Mouse (Mus musculus) splenic B cell, adult 2 months (primary cell): ENCODE measurements around the gene Calml3.
A peak's percentile ranks its signal among the peaks of the same experiment; 100 is the strongest.
"Not testable (repeated sequence)": the region's sequence is repeated elsewhere in the genome, so short reads cannot be mapped to it uniquely, and the experiment has no call there.

Experiments
- DNase-seq: peaks from one replicate; pipeline ENCODE4 v3.0.0-alpha.2; 2011; ENCODE audit warnings: low read depth, low spot score
- H3K27me3 ChIP-seq: 2 replicates; pipeline ENCODE4 v1.6.1; 2012; ENCODE audit warnings: mild to moderate bottlenecking, low read length, moderate library complexity, mixed read lengths; ENCODE audit not compliant: control insufficient read depth, poor library complexity, insufficient read depth, severe bottlenecking
- H3K36me3 ChIP-seq: 2 replicates; pipeline ENCODE4 v1.6.1; 2012; ENCODE audit warnings: mild to moderate bottlenecking, low read length, moderate library complexity, mixed read lengths; ENCODE audit not compliant: control insufficient read depth, poor library complexity, insufficient read depth, severe bottlenecking

Calml3 gene

DNA sequence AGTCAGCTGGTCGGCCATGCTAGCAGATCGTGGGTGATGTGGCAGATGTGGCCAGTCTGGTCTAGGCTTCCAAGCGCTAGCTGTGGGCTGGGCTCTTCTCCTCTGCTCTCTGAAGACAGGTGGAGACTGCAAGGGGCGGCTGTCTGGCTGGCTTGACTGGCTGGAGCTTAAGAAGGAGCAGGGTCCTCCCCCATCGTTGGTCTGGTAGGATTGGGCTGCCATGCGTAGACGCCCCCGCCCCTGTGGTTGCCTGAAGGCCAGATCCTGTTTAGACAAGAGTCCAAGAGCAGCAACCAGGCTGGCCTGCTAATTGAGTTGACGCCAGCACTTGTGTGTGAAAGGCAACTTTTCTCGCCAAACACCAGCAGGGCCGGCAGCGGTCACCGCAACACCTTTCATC, at the start of gene Calml3:
TSS of gene Calml3 (minus strand) at position 131 of the 400 bp plus-strand sequence.
- DNase-seq, result no peak
- Histone ChIP-seq H3K27me3 (no peaks in the 10 kb centered on the region), H3K36me3 (no peaks in the 10 kb centered on the region)

DNA sequence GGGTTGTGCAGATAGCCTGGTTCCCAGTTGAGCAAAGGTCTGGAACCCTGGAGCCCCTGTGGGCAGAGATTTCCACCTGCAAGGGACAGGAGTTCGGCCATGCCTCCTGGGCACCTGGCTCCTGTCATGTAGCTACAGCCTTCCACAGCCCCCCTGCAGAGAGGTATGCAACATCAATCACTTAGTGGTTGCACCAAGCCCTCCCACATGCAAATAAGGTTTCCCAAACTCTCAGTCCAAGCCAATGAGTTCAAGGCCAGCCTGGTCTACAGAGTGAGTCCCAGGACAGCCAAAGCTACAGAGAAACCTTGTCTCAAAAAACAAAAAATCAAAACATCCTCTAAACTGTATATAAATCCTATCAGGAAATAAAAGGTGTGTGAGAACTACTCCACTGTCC, 46.2 kb upstream of the Calml3 start:
- H3K36me3 ChIP-seq, result no peaks in the 10 kb centered on the region

DNA sequence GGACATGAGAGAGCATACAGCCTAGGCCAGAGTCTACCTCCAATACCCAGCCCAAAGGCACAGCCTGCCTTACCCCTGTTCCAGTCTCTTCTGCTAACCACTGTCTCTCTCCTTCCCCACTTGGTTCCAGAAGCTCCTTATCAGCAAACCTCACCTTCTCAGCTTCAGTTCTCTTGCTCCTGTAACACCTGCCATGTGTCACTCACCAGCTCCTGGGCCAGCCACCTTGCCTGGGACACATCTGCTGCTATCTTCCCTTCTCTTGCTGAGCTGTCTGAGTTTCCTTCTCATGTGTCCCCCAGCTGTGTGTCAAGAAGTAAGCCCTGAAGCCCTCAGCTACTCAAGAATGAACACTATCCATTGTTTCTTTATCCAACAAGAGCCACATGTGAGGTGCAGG, 36.5 kb upstream of the Calml3 start:
- not testable (repeated sequence) for DNase-seq, H3K36me3 ChIP-seq, H3K27me3 ChIP-seq

More for the DNA sequence above, 46.2 kb upstream of the Calml3 start:
- DNase-seq, result no peak
- no peaks in the 10 kb centered on the region for H3K27me3 ChIP-seq

DNA sequence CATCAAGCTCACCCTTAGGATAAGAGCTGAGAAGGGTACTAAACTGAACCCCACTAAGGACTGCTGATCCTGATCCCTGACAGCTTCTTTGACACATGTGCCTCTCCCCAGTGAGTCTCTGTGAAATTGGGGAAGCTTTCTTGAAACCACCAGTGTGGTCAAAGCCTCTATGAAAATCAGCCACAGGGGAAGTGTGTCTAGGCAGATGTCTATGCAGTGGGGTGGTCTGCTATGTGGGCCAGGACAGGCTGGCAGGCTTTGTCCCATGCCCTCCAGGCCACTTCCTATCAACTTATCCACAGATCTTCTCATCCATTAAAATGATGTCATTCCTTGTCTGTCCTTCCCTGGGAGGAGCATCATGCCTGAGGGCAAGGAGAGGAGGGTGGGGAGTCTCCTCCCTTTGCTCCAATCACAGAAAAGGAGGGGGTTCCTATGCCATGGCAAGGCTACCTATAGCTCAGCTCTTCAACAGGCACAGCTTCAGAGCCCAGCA, 33.2 kb upstream of the Calml3 start, which contains the start of gene Calm4:
TSS of gene Calm4 (plus strand) at position 446 of the 496 bp plus-strand sequence.
- H3K27me3 ChIP-seq, DNase-seq, H3K36me3 ChIP-seq: not testable (repeated sequence)

DNA sequence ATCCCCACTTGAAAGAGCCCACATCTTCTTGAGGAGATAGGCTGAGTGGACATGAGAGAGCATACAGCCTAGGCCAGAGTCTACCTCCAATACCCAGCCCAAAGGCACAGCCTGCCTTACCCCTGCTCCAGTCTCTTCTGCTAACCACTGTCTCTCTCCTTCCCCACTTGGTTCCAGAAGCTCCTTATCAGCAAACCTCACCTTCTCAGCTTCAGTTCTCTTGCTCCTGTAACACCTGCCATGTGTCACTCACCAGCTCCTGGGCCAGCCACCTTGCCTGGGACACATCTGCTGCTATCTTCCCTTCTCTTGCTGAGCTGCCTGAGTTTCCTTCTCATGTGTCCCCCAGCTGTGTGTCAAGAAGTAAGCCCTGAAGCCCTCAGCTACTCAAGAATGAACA, 29.5 kb upstream of the Calml3 start:
- not testable (repeated sequence) for DNase-seq, H3K27me3 ChIP-seq, H3K36me3 ChIP-seq

DNA sequence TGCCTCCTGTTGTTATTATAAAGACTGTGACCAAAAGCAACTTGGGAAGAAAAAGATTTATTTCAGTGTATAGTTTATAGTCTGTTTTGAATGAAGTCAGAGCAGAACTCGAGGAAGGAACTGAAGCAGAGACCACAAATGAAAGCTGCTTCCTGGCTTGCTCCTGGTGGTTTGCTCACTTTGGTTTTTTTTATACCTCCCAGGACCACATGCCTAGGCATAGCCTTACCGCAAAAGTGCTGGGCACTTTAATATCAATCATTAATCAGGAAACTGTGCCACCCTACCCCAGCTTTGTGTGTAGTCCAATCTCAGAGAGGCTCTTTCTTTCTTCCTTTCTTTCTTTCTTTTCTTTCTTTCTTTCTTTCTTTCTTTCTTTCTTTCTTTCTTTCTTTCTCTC, 28.3 kb upstream of the Calml3 start:
- Histone ChIP-seq H3K27me3 (no peaks in the 10 kb centered on the region), H3K36me3 (no peaks in the 10 kb centered on the region)
- DNase-seq, result no peak

DNA sequence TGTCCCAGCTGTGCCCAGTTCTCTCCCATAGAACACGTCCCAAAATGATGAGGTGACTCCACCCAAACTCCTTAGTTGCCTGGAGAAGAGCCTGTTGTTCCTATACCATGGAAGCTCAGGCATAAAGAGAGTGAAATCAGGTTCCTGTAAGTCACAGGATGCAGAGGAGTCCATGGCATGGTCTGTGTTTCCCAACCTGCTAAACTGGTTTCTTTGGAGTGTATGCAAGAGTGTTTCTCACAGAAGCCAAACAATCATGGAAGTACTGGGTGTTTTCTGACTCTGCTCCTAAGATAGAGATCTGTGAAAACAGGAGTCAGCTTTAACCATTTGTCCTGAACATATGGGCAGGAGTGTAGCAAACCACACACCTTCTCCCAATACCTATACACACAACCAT, 27.9 kb upstream of the Calml3 start:
- H3K36me3 ChIP-seq, result no peaks in the 10 kb centered on the region
- H3K27me3 ChIP-seq, result 0 out of 2 replicates have a peak, but pooled peaks cover under 1% of the 10 kb centered on the region
- DNase-seq, result no peak

DNA sequence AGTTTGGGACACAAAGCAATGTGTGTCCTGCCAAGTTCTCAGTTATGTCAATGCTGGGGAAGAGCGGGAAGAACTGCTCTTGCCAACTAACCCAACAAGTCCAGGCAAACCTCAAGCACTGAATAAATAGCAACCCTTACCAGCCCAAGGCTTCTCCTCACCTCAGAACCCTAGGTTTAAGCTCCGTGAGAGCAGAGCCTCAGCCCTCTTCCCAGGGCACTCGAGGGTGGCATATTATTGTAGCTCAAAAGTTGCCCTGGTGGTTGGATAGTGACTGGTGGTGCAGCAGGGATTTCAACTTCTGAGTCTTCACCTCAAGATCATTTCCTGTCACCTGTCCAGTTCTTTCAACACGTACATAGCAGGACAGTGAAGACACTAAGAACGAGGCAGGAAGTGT, 27.4 kb upstream of the Calml3 start:
- Histone ChIP-seq H3K27me3 (0 out of 2 replicates have a peak, but pooled peaks cover 1% of the 10 kb centered on the region), H3K36me3 (no peaks in the 10 kb centered on the region)
- DNase-seq, result no peak

DNA sequence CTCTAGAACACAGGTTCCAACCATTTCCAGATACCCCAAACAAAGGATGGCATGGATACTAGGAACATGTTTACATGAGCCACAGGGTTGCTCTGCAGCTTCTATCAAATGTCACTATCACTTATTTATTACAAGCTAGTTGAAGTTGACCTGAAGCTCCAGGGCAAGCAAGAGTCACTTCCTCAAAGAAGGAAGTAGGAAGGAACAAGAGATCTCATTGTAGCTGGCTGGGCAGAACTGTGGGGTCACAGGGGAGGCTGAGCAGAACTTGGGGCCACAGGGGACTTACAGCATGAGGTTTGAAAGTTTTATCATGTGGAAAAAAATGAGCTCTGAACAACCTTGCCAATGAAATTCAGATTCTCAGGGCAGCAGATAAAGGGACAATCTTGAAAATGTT, 21.6 kb upstream of the Calml3 start:
- DNase-seq, result peak; percentile 27
- Histone ChIP-seq H3K27me3 (0 out of 2 replicates have a peak, but pooled peaks cover 1% of the 10 kb centered on the region), H3K36me3 (no peaks in the 10 kb centered on the region)

DNA sequence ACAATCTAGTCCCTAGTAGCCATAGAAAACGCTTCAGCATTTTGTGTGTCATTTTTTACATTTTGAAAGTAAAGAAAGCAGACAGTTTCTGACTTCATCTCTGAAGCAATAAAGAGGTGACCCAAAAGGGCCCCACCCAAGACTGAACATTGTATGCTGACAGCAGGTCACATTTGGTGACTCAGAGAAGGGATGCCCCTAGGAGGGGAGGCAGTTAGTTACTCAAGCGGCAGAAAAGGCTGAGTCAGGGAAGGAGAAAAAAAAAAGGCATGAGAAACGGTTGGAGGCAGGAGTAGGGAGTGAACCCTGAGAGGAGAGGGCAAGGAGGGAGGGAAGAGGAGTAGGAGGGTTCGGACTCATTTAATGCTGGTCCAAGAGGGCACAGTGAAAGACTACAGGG, 18.0 kb upstream of the Calml3 start:
- 0 out of 2 replicates have a peak, but pooled peaks cover 1% of the 10 kb centered on the region for H3K27me3 ChIP-seq
- DNase-seq, result no peak
- no peaks in the 10 kb centered on the region for H3K36me3 ChIP-seq

DNA sequence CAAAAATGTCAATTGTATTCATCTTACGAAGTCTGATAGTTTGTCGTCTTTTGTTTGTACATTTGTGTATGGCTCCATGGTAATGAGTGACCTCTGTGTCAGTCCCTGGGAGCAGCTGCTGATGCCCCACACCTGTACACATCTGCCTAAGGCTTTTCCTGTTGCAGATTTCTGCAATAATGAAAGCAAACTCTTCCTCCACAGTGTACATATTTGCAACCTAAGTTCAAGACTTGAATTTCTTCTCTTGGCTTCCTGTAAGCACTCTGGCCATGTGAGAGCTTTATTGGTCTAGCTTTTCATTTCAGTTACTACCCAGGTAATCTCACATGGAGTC, 14.6 kb upstream of the Calml3 start:
- Histone ChIP-seq H3K27me3 (no peaks in the 10 kb centered on the region), H3K36me3 (no peaks in the 10 kb centered on the region)
- no peak for DNase-seq

DNA sequence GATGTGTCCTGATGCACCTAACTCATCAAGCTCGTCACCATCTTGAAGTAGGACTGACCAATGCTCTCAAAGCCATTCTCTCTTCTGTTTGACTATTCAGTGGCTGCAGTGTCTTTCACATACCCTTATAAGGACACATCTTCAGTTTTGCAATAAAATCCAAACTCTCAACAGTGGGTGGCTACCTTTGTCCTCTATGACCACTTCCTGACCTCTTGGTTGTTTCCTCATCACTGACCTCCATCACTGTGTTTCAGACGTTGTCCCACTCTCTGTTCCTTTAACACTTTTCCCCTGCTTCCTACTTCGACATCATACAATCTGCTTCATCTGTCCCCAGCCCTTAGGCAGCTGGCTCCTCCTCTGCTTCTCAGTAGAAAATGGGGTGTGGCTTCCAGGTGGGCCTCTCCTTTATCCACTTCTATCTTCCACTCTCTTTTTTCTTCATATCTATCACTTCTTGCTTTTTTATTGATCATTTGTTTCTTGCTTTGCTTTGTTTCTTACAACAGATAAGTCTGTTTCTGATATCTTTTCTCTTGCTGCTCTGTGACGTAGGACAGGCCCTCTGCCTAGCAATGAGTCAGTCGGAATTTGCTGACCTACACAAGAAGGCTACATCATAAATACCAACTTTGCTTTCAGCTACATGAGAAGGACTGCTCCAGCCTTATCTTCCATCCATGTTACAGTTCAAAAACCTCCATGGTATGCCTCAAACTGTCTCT, 14.1 kb upstream of the Calml3 start:
- H3K36me3 ChIP-seq, result no peaks in the 10 kb centered on the region
- no peaks in the 10 kb centered on the region for H3K27me3 ChIP-seq
- DNase-seq, result no peak

DNA sequence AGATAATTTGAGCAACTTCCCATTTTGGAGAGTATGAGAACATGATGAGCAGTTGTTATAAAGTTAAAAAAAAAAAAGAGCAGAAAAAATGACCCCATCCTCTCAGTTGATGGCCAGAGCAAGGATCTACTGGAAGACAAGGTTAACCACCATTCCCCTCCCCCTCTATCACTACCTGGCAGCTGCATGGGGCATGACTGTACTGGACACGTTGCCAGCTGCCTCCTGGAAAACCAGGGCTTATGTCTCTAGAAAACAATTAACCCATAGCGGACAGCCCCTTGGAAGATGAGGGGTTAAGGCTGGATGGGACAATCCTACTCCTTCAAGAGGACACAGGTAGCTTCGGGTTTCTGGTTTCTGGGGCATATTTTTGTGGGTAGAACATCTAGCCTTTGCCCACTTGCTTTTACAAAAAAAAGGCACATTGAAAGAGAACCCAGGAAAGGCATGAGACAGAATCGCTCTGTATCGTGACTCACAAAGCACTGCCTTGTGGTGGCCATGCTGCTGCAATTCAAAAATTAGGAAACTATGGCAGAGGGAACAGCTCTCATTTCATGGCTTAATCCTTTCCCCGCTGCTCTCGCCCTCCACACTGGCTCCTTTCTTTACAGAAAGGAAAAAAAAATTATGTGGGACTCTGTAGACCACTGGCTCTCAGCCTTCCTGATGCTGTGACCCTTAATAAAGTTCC, 3.2 kb upstream of the Calml3 start:
- Histone ChIP-seq H3K27me3 (no peaks in the 10 kb centered on the region), H3K36me3 (no peaks in the 10 kb centered on the region)
- no peak for DNase-seq

DNA sequence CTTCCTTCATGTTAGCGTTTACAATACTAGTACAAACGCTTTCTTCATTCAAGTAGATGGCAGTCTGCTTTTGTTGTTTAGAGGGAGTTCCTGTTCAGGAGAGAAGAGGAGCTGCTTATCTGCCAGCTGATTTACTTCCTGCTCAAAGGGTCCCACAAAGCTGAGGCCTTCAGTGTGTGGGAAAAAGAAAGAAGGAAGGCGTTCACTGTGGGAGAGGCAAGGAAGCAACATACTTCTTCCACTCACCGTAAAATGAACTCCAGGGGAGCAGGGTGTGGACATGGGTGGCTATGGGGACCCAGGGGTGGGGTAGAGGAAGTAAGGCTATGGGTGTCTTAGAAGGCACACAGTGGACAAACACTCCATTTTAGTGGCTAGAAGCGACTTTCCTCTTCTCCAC, 1.5 kb upstream of the Calml3 start:
- Histone ChIP-seq H3K36me3 (no peaks in the 10 kb centered on the region), H3K27me3 (no peaks in the 10 kb centered on the region)
- no peak for DNase-seq

DNA sequence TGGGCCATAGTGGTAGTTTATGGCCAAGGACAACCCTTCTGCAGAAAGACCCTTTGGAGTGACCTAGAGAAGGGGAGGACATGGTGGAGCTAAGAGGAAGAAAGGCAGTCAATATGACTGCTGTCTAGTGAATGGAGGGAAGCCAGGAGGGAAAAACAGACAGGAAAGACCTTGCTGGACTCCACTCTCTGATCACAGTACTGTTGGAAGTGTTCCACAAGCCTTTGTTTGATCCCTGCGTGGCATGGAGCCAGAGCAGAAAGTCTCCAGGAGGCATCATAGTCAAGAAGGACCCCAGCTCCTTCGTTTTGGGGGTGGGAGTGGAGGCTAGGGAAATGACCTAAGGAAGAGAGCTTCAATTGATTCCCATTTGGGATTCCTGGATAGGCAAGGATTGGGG, 1.0 kb upstream of the Calml3 start:
- DNase-seq, result no peak
- H3K36me3 ChIP-seq, result no peaks in the 10 kb centered on the region
- no peaks in the 10 kb centered on the region for H3K27me3 ChIP-seq
